Mouse (Mus musculus) hindlimb bud, embryonic 11.5 days (tissue): ENCODE measurements around the gene Fam168a.
"Not testable (repeated sequence)": the region's sequence is repeated elsewhere in the genome, so short reads cannot be mapped to it uniquely, and the experiment has no call there.

Experiments used
- DNase-seq: peaks from one replicate; pipeline ENCODE4 v3.0.0-alpha.2; 2012; ENCODE audit warnings: low read depth, low spot score; ENCODE audit errors: extremely low spot score

The Fam168a gene

GRCm38 (mm10) chr7:100699771-100700770, 6.4 kb upstream of the Fam168a start:
- DNase-seq = no peak

DNA sequence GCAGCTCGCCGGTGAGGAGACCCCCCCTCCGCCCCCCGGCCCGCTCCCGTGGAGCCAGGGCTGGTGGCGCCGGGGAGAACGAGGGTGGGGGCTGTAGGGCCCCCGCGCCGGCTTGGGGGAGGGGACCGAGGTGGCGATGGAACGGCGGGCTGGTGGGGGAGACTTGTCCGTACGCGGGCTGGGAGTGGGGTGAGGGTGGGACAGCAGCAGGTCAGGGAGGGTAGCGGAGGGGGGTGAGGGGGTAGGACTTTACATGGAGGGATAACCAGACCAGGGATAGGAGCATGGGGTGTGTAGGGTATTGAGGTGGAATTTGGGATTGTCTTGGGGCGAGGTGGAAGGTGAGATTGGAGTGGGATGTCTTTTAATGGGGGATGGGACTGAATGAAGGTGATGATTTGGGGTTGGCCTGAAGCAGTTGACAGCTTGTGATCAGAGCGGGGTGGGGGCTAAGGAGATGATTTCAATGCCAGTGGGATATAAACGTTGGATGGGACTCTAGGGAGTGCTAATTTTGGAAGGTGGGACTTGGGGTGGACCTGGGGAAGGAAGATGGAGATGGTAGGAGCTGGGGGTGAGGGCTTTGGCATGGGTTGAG, 547 bp downstream of the Fam168a start:
- DNase-seq = no peak

- no peak for DNase-seq
Measured at GRCm38 (mm10) chr7:100718741-100719140, 12.3 kb downstream of the Fam168a start.

GRCm38 (mm10) chr7:100722268-100722667, 15.8 kb downstream of the Fam168a start:
- no peak for DNase-seq

DNA sequence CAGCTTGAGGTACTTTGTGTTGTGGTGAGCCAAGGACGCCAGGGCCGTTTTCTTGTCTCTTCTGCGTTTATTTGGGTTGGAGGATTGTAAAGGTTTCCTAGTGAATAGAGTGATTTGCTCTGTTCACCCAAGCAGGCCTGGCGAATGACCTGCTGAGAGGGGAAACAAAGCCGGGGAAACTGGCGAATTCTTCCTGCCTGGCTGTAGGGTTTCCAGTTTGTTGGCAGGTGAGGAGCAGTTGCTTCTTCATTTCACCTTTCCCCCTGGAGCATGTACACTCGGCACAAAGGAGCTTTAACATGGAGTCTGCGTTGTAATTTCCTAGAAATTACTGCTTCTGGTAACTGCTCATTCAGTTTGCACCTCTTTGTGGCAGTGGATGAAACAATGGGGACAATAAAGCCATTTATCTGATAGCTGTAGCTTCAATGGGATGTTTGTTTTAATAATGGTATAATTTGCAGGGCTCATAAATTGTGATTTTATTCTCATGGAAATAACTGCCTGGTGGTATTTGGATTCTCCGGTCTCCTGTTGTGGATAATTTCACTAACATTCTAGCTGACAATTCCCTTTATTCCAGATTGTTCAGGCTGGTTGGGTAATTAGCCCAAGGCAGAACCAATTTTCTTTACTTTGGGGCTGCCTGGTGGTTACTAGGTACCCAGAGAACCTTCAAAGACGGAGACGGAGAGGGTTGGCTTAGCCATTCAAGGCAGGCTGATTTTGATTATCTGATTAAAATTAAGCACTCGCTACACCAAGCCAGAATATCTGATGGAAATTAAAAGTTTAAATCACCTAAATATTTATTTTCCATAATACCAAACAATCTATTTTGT, 17.2 kb downstream of the Fam168a start:
- DNase-seq = no peak

GRCm38 (mm10) chr7:100727538-100728085, 21.2 kb downstream of the Fam168a start:
- no peak for DNase-seq

- DNase-seq = no peak
Measured at GRCm38 (mm10) chr7:100729778-100730177, 23.3 kb downstream of the Fam168a start.

- DNase-seq = no peak
Measured at GRCm38 (mm10) chr7:100732341-100733050, 26.1 kb downstream of the Fam168a start.

GRCm38 (mm10) chr7:100733051-100733813, 26.8 kb downstream of the Fam168a start:
- DNase-seq = no peak

DNA sequence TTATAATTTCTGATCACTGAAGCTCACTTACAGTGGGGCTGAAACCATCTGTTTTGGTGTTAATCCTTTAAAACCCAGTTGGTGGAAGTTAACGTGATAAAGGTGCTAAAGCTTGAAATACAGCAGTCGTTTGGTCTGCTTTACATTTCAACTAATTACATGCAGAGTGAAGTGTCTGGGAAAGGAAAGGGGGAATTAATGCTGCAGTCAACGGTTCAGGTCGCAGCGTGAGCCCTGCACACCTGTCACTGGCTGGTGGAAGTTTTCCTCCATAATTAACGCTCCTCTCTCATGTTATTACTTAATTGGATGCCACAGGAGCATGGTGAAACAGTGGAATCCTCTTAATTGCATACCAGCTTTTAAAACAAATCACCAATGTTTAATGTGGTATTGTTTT, 27.8 kb downstream of the Fam168a start:
- DNase-seq = peak; percentile 54

DNA sequence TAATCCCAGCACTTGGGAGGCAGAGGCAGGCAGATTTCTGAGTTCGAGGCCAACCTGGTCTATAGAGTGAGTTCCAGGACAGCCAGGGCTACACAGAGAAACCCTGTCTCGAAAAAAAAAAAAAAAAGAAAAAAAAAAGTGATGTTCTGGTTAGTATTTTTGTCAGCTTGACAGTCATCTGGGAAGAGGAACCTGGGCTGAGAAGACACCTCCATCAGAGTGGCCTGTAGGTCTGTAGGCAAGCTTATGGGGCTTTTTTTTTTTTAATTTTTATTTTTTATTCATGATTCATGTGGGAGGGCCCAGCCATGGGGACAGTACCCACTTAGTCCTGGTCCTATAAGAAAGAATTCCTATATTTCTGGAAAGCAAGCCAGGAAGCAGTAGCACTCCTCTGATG, 28.5 kb downstream of the Fam168a start:
- not testable (repeated sequence) for DNase-seq

DNA sequence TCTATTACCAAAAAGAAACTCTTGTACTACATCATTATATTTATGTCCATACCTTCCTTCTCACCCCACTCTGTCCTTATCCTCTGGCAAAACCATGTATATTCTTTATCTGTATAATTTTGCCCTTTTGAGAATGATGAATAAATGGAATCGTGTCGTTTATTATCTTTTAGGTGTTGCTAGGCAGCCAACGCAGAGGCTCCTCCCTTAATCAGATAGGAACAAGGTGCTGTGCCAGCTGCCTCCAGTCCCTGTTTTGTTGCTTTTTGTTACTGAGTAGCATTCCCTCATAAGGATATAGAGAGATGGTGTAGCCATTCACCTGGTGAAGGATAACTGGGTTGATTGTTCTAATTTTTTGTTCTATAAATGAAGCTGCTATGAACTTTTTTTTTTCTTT, 29.7 kb downstream of the Fam168a start:
- no peak for DNase-seq

DNA sequence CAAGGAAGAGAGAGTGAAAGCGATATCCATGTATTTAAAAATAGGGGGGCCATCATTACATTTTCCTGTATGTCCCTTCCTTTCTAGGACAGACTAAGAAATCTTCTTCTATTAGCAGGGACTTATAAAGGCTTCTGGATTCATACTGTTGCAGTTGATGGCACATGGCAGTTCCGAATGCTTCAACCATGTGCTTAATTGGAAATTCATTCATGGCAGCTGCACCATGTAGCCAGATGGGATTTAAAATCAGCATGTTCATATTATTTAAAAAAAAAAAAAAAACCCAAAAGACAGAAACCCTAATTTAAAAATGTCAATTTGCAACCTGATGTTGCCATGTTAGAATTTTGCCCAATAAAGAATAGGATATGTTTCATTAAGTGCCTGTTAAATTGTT, 37.9 kb downstream of the Fam168a start:
- DNase-seq = no peak

GRCm38 (mm10) chr7:100750101-100750500, 43.7 kb downstream of the Fam168a start:
- DNase-seq = no peak

GRCm38 (mm10) chr7:100758718-100759117, 52.3 kb downstream of the Fam168a start:
- DNase-seq = no peak

DNA sequence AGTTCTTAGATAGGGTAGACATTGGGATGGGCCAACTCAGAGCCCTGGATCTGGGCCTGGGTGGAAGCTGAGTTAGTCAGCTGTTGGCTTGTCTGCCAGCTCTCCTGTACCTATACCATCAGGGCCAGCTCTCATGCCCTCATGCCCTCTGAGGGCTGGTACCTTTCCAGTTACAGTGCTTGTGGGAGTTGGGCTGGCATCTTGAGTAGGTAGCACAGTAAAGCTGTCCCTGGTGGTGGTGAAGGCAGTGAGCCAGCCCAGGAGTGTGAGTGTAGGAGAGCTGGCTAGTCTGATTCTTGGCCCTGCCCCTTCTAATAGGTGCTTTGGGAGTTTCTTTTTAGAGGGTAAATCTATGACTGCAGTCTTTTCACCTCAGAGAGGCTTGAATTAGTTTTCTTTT, 56.3 kb downstream of the Fam168a start:
- no peak for DNase-seq

- no peak for DNase-seq
Measured at GRCm38 (mm10) chr7:100767568-100767967, 61.1 kb downstream of the Fam168a start.

GRCm38 (mm10) chr7:100768009-100768408, 61.6 kb downstream of the Fam168a start:
- DNase-seq = no peak

DNA sequence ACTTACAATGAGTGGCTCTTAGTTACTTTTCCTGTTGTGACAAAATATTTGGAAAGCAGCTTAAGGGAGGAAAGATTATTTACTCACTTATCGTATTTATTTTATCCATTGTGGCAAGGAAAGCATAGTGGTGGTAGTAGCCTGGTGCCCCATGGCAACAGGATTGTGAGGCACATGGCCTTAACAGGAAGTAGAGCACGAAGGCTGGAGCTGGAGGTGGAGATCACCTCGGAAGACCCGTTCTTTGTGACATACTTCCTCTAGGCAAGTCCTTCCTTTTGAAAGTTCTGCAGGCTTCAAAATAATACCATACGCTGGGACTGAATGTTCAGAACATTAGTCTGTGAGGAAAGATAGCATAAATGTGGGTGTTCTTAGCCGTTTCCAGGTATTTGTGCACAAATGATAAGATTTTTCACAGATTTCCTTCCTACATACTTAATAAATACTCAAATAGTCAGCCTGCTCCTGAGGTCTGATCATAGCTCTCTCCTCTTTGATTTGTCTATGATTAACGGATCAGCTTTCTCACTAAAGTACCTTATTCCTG, 63.2 kb downstream of the Fam168a start:
- DNase-seq = no peak
